Mouse (Mus musculus) gastrocnemius, adult 2 months (tissue): ENCODE data around the gene Frmd4a. TPM values are rescaled to one million over a fixed set of nuclear protein-coding genes. Genes with fewer than 3 reads are reported as not detected.
A peak's percentile ranks its signal among the peaks of the same experiment; 100 is the strongest.

Experiments used
- DNase-seq: peaks from one replicate; pipeline ENCODE4 v3.0.0; 2022
- H3K27ac ChIP-seq: fragments of 200-600 bp; 2 replicates; pipeline ENCODE4 v1.8.1; 2022; ENCODE audit warnings: mild to moderate bottlenecking
- H3K4me3 ChIP-seq: fragments of 200-600 bp; 2 replicates; pipeline ENCODE4 v1.8.1; 2022; ENCODE audit warnings: mild to moderate bottlenecking, moderate library complexity
- CTCF ChIP-seq: fragments of 200-600 bp; IDR thresholded peaks from 2 replicates; pipeline ENCODE4 v1.8.1; 2022; ENCODE audit warnings: antibody characterized with exemption, mild to moderate bottlenecking, moderate library complexity
- intact Hi-C: fragments of 180-260 bp; cut with DNase I; formaldehyde crosslinking; loops from one replicate; pipeline ENCODE4 v1.15.1; 2025
- total RNA-seq, 2 experiments: library from RNA; stranded (reverse); gene quantifications; 2 replicates each; pipeline ENCODE4 v1.2.3; 2021

The Frmd4a gene
- total RNA-seq, 2 experiments from 2014 or later, result 2.4 to 4.2 TPM

GRCm38 (mm10) chr2:4341141-4341540, 323.6 kb downstream of the Frmd4a start:
- intact Hi-C loops, result no loop called here
- H3K27ac ChIP-seq, result no peak overlapping the region
- no peak overlapping the region for H3K4me3 ChIP-seq
- TF ChIP-seq CTCF, result no peak
- DNase-seq, result no peak

GRCm38 (mm10) chr2:4342005-4342404, 324.5 kb downstream of the Frmd4a start:
- TF ChIP-seq CTCF, result no peak
- H3K27ac ChIP-seq, result no peak overlapping the region
- peak; percentile 27 for DNase-seq

GRCm38 (mm10) chr2:4344411-4344810, 326.9 kb downstream of the Frmd4a start:
- intact Hi-C loops, result no loop called here
- DNase-seq, result no peak
- Histone ChIP-seq H3K4me3 (no peak overlapping the region), H3K27ac (no peak overlapping the region)
- no peak for TF ChIP-seq CTCF

More at GRCm38 (mm10) chr2:4342005-4342404, 324.5 kb downstream of the Frmd4a start:
- H3K4me3 ChIP-seq, result no peak overlapping the region
- intact Hi-C loops, result no loop called here

GRCm38 (mm10) chr2:4346232-4346631, 328.7 kb downstream of the Frmd4a start:
- intact Hi-C loops, result no loop called here
- no peak for DNase-seq
- no peak overlapping the region for H3K4me3 ChIP-seq
- H3K27ac ChIP-seq, result no peak overlapping the region
- TF ChIP-seq CTCF, result no peak

GRCm38 (mm10) chr2:4346953-4347352, 329.4 kb downstream of the Frmd4a start:
- H3K27ac ChIP-seq, result no peak overlapping the region
- DNase-seq, result no peak

GRCm38 (mm10) chr2:4347782-4348181, 330.3 kb downstream of the Frmd4a start:
- intact Hi-C loops, result no loop called here
- H3K4me3 ChIP-seq, result no peak overlapping the region
- TF ChIP-seq CTCF, result no peak
- no peak overlapping the region for H3K27ac ChIP-seq
- no peak for DNase-seq

More at GRCm38 (mm10) chr2:4346953-4347352, 329.4 kb downstream of the Frmd4a start:
- intact Hi-C loops, result no loop called here
- TF ChIP-seq CTCF, result no peak
- H3K4me3 ChIP-seq, result no peak overlapping the region

- H3K27ac ChIP-seq, result no peak overlapping the region
- DNase-seq, result no peak
- intact Hi-C loops, result no loop called here
- no peak for TF ChIP-seq CTCF
- no peak overlapping the region for H3K4me3 ChIP-seq
Observed at GRCm38 (mm10) chr2:4348509-4348908, 331.0 kb downstream of the Frmd4a start.

- Histone ChIP-seq H3K27ac (no peak overlapping the region), H3K4me3 (no peak overlapping the region)
- TF ChIP-seq CTCF, result no peak
- DNase-seq, result no peak
- intact Hi-C loops, result no loop called here
Observed at GRCm38 (mm10) chr2:4356812-4357384, 339.4 kb downstream of the Frmd4a start.

GRCm38 (mm10) chr2:4361981-4362834, 344.7 kb downstream of the Frmd4a start:
- no peak overlapping the region for H3K27ac ChIP-seq
- no peak overlapping the region for H3K4me3 ChIP-seq
- DNase-seq, result no peak
- no peak for TF ChIP-seq CTCF
- intact Hi-C loops, result no loop called here

GRCm38 (mm10) chr2:4364908-4365307, 347.4 kb downstream of the Frmd4a start:
- intact Hi-C loops, result no loop called here
- DNase-seq, result no peak
- TF ChIP-seq CTCF, result no peak

GRCm38 (mm10) chr2:4368544-4368943, 351.0 kb downstream of the Frmd4a start:
- DNase-seq, result no peak
- TF ChIP-seq CTCF, result no peak
- no peak overlapping the region for H3K27ac ChIP-seq
- intact Hi-C loops, result no loop called here
- no peak overlapping the region for H3K4me3 ChIP-seq

More at GRCm38 (mm10) chr2:4364908-4365307, 347.4 kb downstream of the Frmd4a start:
- no peak overlapping the region for H3K27ac ChIP-seq
- H3K4me3 ChIP-seq, result no peak overlapping the region

- no peak for TF ChIP-seq CTCF
- no peak overlapping the region for H3K27ac ChIP-seq
- intact Hi-C loops, result no loop called here
- no peak for DNase-seq
- no peak overlapping the region for H3K4me3 ChIP-seq
Observed at GRCm38 (mm10) chr2:4370499-4370898, 353.0 kb downstream of the Frmd4a start.

GRCm38 (mm10) chr2:4371341-4371740, 353.8 kb downstream of the Frmd4a start:
- DNase-seq, result no peak
- Histone ChIP-seq H3K4me3 (no peak overlapping the region), H3K27ac (no peak overlapping the region)
- intact Hi-C loops, result no loop called here
- no peak for TF ChIP-seq CTCF
